Mouse (Mus musculus) C2C12 (cell line): ENCODE data around the gene Tmem247.

Experiments
- CEBPB ChIP-seq: IDR thresholded peaks from one replicate; pipeline ENCODE4 v1.6.1; 2011; ENCODE audit warnings: low read depth, mild to moderate bottlenecking, control low read depth, moderate library complexity
- CTCF ChIP-seq: IDR thresholded peaks from one replicate; pipeline ENCODE4 v1.5.1; 2011; ENCODE audit not compliant: control insufficient read depth, insufficient read depth, insufficient read length
- MAX ChIP-seq: IDR thresholded peaks from one replicate; pipeline ENCODE4 v1.6.1; 2011; ENCODE audit warnings: mild to moderate bottlenecking, control low read depth
- MYOD1 ChIP-seq: IDR thresholded peaks from one replicate; pipeline ENCODE4 v1.6.1; 2011; ENCODE audit warnings: low read depth; ENCODE audit not compliant: control insufficient read depth, insufficient read length
- MYOG ChIP-seq: IDR thresholded peaks from one replicate; pipeline ENCODE4 v1.6.1; 2011; ENCODE audit not compliant: control insufficient read depth, insufficient read length; ENCODE audit errors: extremely low read depth
- USF1 ChIP-seq: IDR thresholded peaks from one replicate; pipeline ENCODE4 v1.6.1; 2011; ENCODE audit warnings: low read depth, mild to moderate bottlenecking, control low read depth, moderate library complexity

DNA sequence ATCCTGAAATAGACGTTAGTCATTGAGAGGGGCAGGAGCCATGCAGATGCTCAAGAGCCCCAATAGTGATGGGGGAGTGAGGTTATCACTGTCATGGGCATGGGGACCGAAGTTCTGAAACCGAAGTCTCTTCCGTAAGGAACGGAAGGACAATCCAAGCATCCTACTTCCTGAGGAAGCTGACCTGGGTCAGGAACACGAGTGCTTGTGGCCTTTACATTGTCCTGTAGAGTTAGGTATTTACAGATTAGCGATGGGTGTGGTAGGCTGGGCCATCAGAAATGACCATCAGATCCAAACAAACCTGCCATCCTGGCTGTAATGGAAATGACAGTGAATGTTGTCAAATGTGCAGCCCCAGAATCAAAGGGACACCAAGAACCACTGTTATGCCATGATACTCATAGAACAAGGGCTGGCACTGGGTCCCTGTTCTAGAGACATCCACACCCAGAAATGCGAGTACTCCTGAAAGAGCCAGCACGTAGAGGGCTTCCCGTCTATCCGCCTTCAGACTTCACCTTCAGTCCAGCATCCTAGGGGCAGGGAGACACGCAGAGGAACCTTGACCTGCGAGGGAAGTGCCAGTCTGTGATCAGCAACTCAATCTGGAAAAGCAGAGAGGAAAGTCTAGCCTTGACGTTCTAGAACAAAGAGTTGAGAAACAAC is 14.6 kb upstream of the Tmem247 start:
- TF ChIP-seq MAX, result no peak
- TF ChIP-seq CTCF, result no peak
- no peak for TF ChIP-seq MYOG
- no peak for TF ChIP-seq CEBPB
- TF ChIP-seq USF1, result no peak
- no peak for TF ChIP-seq MYOD1
